Mouse (Mus musculus) liver, postnatal 0 days (tissue): ENCODE measurements at regions not wholly inside any gene's neighbourhood (a gene's known extent, or its start where the extent isn't known, plus 50 kb on each side); places are given as distances from the start of the nearest gene placed in this dataset.

ENCODE experiments used
- CTCF ChIP-seq: sonication (generic); IDR thresholded peaks from 2 replicates; pipeline ENCODE4 v1.5.1; 2016; ENCODE audit warnings: antibody characterized with exemption, low read depth
- EP300 ChIP-seq: IDR thresholded peaks from 2 replicates; pipeline ENCODE4 v1.6.1; 2016; ENCODE audit warnings: antibody characterized with exemption, low read depth, mild to moderate bottlenecking

GRCm38 (mm10) chr17:48780217-48780616 is 152.0 kb upstream of the Lrfn2 start:
- no peak for TF ChIP-seq CTCF
- TF ChIP-seq EP300 = no peak
